Mouse (Mus musculus): ENCODE measurements around the gene Zfp3.

GRCm38 (mm10) chr11:70742117-70742516 lies 21.9 kb upstream of the Zfp3 start:
- TF ChIP-seq ZC3H11A (IDR thresholded peaks at IDR 0.05; ENCODE audit: borderline replicate concordance, low read depth, low read length) = no peak
- TF ChIP-seq MAFK (IDR thresholded peaks at IDR 0.05; ENCODE audit: insufficient read depth, low read depth, low read length) = no peak
- TF ChIP-seq HCFC1 (IDR thresholded peaks at IDR 0.05; ENCODE audit: borderline replicate concordance, insufficient read depth, low read length) = no peak
